Mouse (Mus musculus): Measurements from ENCODE around the gene Matn4. TPM values are rescaled to one million over a fixed set of nuclear protein-coding genes. Genes with fewer than 3 reads are reported as not detected.

Matn4 gene
- polyA plus RNA-seq, 1 experiment: not detected

GRCm38 (mm10) chr2:164419489-164419888 is 14.5 kb upstream of the Matn4 start:
- TF ChIP-seq FLI1 (IDR thresholded peaks at IDR 0.05; ENCODE audit: low read length): no peak
- TF ChIP-seq GATA1 (IDR thresholded peaks at IDR 0.05; ENCODE audit: borderline replicate concordance, low read length): no peak
- peaks cover 49% of the 10 kb centered on the region for H3K27me3 ChIP-seq (replicated peaks)
- no peaks in the 10 kb centered on the region for H3K36me3 ChIP-seq (replicated peaks; ENCODE audit: low read length)
- H3K4me1 ChIP-seq: no peaks in the 10 kb centered on the region; the same call in 1 of the 2 replicates
- no peaks in the 10 kb centered on the region for H3K9me3 ChIP-seq
- no peak overlapping the region for H3K4me3 ChIP-seq (replicated peaks)

- Histone ChIP-seq H3K4me3 (replicated peaks) (no peak overlapping the region), H3K36me3 (replicated peaks; ENCODE audit: low read length) (no peaks in the 10 kb centered on the region), H3K27me3 (replicated peaks) (peaks cover 55% of the 10 kb centered on the region), H3K9me3 (no peaks in the 10 kb centered on the region), H3K4me1 (peaks cover 3% of the 10 kb centered on the region; the same call in 1 of the 2 replicates)
- no peak for TF ChIP-seq GATA1 (IDR thresholded peaks at IDR 0.05; ENCODE audit: borderline replicate concordance, low read length)
- TF ChIP-seq FLI1 (IDR thresholded peaks at IDR 0.05; ENCODE audit: low read length): no peak
These were observed 13.4 kb upstream of the Matn4 start for GRCm38 (mm10) chr2:164418308-164418875.

- TF ChIP-seq GATA1 (IDR thresholded peaks at IDR 0.05; ENCODE audit: borderline replicate concordance, low read length) (no peak), FLI1 (IDR thresholded peaks at IDR 0.05; ENCODE audit: low read length) (no peak)
- Histone ChIP-seq H3K27me3 (replicated peaks) (peaks cover 49% of the 10 kb centered on the region), H3K9me3 (no peaks in the 10 kb centered on the region), H3K4me1 (peaks cover 3% of the 10 kb centered on the region; the same call in 1 of the 2 replicates), H3K4me3 (replicated peaks) (no peak overlapping the region), H3K36me3 (replicated peaks; ENCODE audit: low read length) (no peaks in the 10 kb centered on the region)
These were observed 12.2 kb upstream of the Matn4 start for GRCm38 (mm10) chr2:164417198-164417597.

GRCm38 (mm10) chr2:164414581-164414980 is 9.6 kb upstream of the Matn4 start:
- Histone ChIP-seq H3K27me3 (replicated peaks) (peaks cover 53% of the 10 kb centered on the region), H3K36me3 (replicated peaks; ENCODE audit: low read length) (no peaks in the 10 kb centered on the region), H3K4me1 (peaks cover 3% of the 10 kb centered on the region; the same call in 1 of the 2 replicates), H3K9me3 (no peaks in the 10 kb centered on the region), H3K4me3 (replicated peaks) (peak overlapping the region; percentile 10)
- TF ChIP-seq GATA1 (IDR thresholded peaks at IDR 0.05; ENCODE audit: borderline replicate concordance, low read length): no peak
- TF ChIP-seq FLI1 (IDR thresholded peaks at IDR 0.05; ENCODE audit: low read length): no peak

GRCm38 (mm10) chr2:164414167-164414566 is 9.2 kb upstream of the Matn4 start:
- Histone ChIP-seq H3K27me3 (replicated peaks) (peaks cover 54% of the 10 kb centered on the region), H3K9me3 (no peaks in the 10 kb centered on the region), H3K4me3 (replicated peaks) (peak overlapping the region; percentile 18)

GRCm38 (mm10) chr2:164407708-164408107 is 2.7 kb upstream of the Matn4 start:
- Histone ChIP-seq H3K4me1 (peaks cover 21% of the 10 kb centered on the region), H3K9me3 (no peaks in the 10 kb centered on the region), H3K27me3 (replicated peaks) (peaks cover 87% of the 10 kb centered on the region), H3K36me3 (replicated peaks; ENCODE audit: low read length) (no peaks in the 10 kb centered on the region), H3K4me3 (replicated peaks) (no peak overlapping the region)
- no peak for TF ChIP-seq GATA1 (IDR thresholded peaks at IDR 0.05; ENCODE audit: borderline replicate concordance, low read length)
- TF ChIP-seq FLI1 (IDR thresholded peaks at IDR 0.05; ENCODE audit: low read length): no peak

More at GRCm38 (mm10) chr2:164414167-164414566, 9.2 kb upstream of the Matn4 start:
- TF ChIP-seq GATA1 (IDR thresholded peaks at IDR 0.05; ENCODE audit: borderline replicate concordance, low read length) (no peak), FLI1 (IDR thresholded peaks at IDR 0.05; ENCODE audit: low read length) (no peak)
- H3K4me1 ChIP-seq: peaks cover 3% of the 10 kb centered on the region; the same call in 1 of the 2 replicates
- H3K36me3 ChIP-seq (replicated peaks; ENCODE audit: low read length): no peaks in the 10 kb centered on the region

GRCm38 (mm10) chr2:164405519-164405918 is 559 bp upstream of the Matn4 start:
- Histone ChIP-seq H3K4me3 (replicated peaks) (no peak overlapping the region), H3K9me3 (peaks cover 3% of the 10 kb centered on the region; the same call in 1 of the 2 replicates), H3K36me3 (replicated peaks; ENCODE audit: low read length) (no peaks in the 10 kb centered on the region), H3K27me3 (replicated peaks) (peaks cover 98% of the 10 kb centered on the region), H3K4me1 (peaks cover 25% of the 10 kb centered on the region)
- TF ChIP-seq FLI1 (IDR thresholded peaks at IDR 0.05; ENCODE audit: low read length) (no peak), GATA1 (IDR thresholded peaks at IDR 0.05; ENCODE audit: borderline replicate concordance, low read length) (no peak)

GRCm38 (mm10) chr2:164404082-164404990 is 624 bp downstream of the Matn4 start:
- H3K9me3 ChIP-seq: peaks cover 6% of the 10 kb centered on the region; the same call in 1 of the 2 replicates
- no peaks in the 10 kb centered on the region for H3K36me3 ChIP-seq (replicated peaks; ENCODE audit: low read length)
- H3K4me1 ChIP-seq: peaks cover 28% of the 10 kb centered on the region
- H3K27me3 ChIP-seq (replicated peaks): peaks cover 98% of the 10 kb centered on the region
- H3K4me3 ChIP-seq (replicated peaks): no peak overlapping the region
- TF ChIP-seq FLI1 (IDR thresholded peaks at IDR 0.05; ENCODE audit: low read length): no peak
- TF ChIP-seq GATA1 (IDR thresholded peaks at IDR 0.05; ENCODE audit: borderline replicate concordance, low read length): no peak

GRCm38 (mm10) chr2:164403396-164404081 is 1.4 kb downstream of the Matn4 start:
- Histone ChIP-seq H3K9me3 (peaks cover 6% of the 10 kb centered on the region; the same call in 1 of the 2 replicates), H3K4me3 (replicated peaks) (no peak overlapping the region), H3K4me1 (peaks cover 28% of the 10 kb centered on the region), H3K27me3 (replicated peaks) (peaks cover 98% of the 10 kb centered on the region), H3K36me3 (replicated peaks; ENCODE audit: low read length) (no peaks in the 10 kb centered on the region)
- no peak for TF ChIP-seq GATA1 (IDR thresholded peaks at IDR 0.05; ENCODE audit: borderline replicate concordance, low read length)
- no peak for TF ChIP-seq FLI1 (IDR thresholded peaks at IDR 0.05; ENCODE audit: low read length)

All from megakaryocyte, embryonic 14.5 days (primary cell).